Comparison of ENCODE assay signal across 8 mouse cellular contexts in genomic region chr9:95540487-95540886, GRCm38 (mm10). TPM values are rescaled to one million over a fixed set of nuclear protein-coding genes. Genes with fewer than 3 reads are reported as not detected.
DNase-seq lines count a peak whose midpoint lies in the region; ATAC-seq and TF ChIP-seq lines count a peak whose summit lies in the region.

No protein-coding gene starts in this region.

- TF ChIP-seq POLR2A in brain, embryonic 14.5 days (IDR thresholded peaks at IDR 0.05; ENCODE audit: borderline replicate concordance, extremely low read depth, insufficient read depth, insufficient read length, poor library complexity, severe bottlenecking), result no peak

- no peak overlapping the region for H3K4me3 ChIP-seq in gastrocnemius, adult 2 months
- no peak overlapping the region for H3K4me3 ChIP-seq in liver, embryonic 13.5 days (replicated peaks)
- H3K4me3 ChIP-seq in midbrain, embryonic 13.5 days (replicated peaks), result no peak overlapping the region

- no peak overlapping the region for H3K27ac ChIP-seq in gastrocnemius, adult 2 months
- H3K27ac ChIP-seq in liver, embryonic 13.5 days, result peak overlapping the region; percentile 34; the same call in 1 of the 2 replicates
- H3K27ac ChIP-seq in midbrain, embryonic 13.5 days, result no peak overlapping the region

- WGBS in liver, embryonic 13.5 days (ENCODE audit: insufficient replicate concordance), result 31% methylated on average over 4 of the region's 4 CpGs
- WGBS in midbrain, embryonic 13.5 days, result 66% methylated on average over 4 of the region's 4 CpGs

- no peak overlapping the region for H3K9ac ChIP-seq in liver, embryonic 13.5 days
- no peak overlapping the region for H3K9ac ChIP-seq in midbrain, embryonic 13.5 days (replicated peaks)

- no peak overlapping the region for H3K4me2 ChIP-seq in liver, embryonic 13.5 days
- no peak overlapping the region for H3K4me2 ChIP-seq in midbrain, embryonic 13.5 days (replicated peaks)

- no peaks in the 10 kb centered on the region for H3K9me3 ChIP-seq in liver, embryonic 13.5 days (replicated peaks)
- H3K9me3 ChIP-seq in midbrain, embryonic 13.5 days, result no peaks in the 10 kb centered on the region

- H3K36me3 ChIP-seq in liver, embryonic 13.5 days, result no peaks in the 10 kb centered on the region
- no peaks in the 10 kb centered on the region for H3K36me3 ChIP-seq in midbrain, embryonic 13.5 days

- H3K4me1 ChIP-seq in liver, embryonic 13.5 days (replicated peaks), result peaks cover 12% of the 10 kb centered on the region
- H3K4me1 ChIP-seq in midbrain, embryonic 13.5 days (replicated peaks), result no peaks in the 10 kb centered on the region

- intact Hi-C loops in gastrocnemius, adult 2 months (cut with DNase I), result loop anchor here (1.0 to 2.0 kb wide), 2 partner anchors 156 to 313 kb away; no protein-coding TSS in a partner anchor

- TF ChIP-seq CTCF in brain, embryonic 14.5 days (IDR thresholded peaks at IDR 0.05; ENCODE audit: borderline replicate concordance, extremely low read depth, insufficient read depth, insufficient read length), result peak; percentile 41; the same call in 1 of the 2 replicates
- peak; percentile 86 for TF ChIP-seq CTCF in gastrocnemius, adult 2 months (IDR thresholded peaks at IDR 0.05)

- peak; percentile 68 for ATAC-seq in liver, embryonic 13.5 days (ENCODE audit: low read depth)
- ATAC-seq in midbrain, embryonic 13.5 days, result no peak

- peak; percentile 45 for DNase-seq in layer of hippocampus, adult 11-12 months (ENCODE audit: low spot score)
- no peak for DNase-seq in layer of hippocampus, adult 9-10 months (ENCODE audit: low spot score)
- peak; percentile 82 for DNase-seq in ES-CJ7 (ENCODE audit: low read depth, low spot score)
- peak; percentile 29 for DNase-seq in brain, embryonic 14.5 days (ENCODE audit: low read depth)
- DNase-seq in gastrocnemius, adult 2 months, result peak; percentile 71
- DNase-seq in liver, embryonic 13.5 days, result peak; percentile 66
- DNase-seq in spleen, postnatal 14 days (ENCODE audit: low spot score in 2 of 2), result peak; percentile 69 to 80

- no peaks in the 10 kb centered on the region for H3K27me3 ChIP-seq in liver, embryonic 13.5 days
- H3K27me3 ChIP-seq in midbrain, embryonic 13.5 days, result no peaks in the 10 kb centered on the region

RNA-seq across cellular contexts. Expression of gene Paqr9, which starts 19.0 kb away (rescaled TPM):
- polyA plus RNA-seq in brain, embryonic 14.5 days (2012; rRNA removed), result 6.5 and 9.6 TPM in 2 replicates
- 1 to 10 TPM; 1.9 to 5.0 TPM for total RNA-seq in gastrocnemius, adult 2 months (2021)
- polyA plus RNA-seq in liver, embryonic 13.5 days (2015; fragmentation: Nextera tagmentation; extraction: Ambion mirVana), result 8.4 and 8.5 TPM in 2 replicates
- polyA plus RNA-seq in midbrain, embryonic 13.5 days (2015; fragmentation: Nextera tagmentation; extraction: Ambion mirVana), result 1.8 and 1.9 TPM in 2 replicates

RNA-seq across cellular contexts. Expression of gene U2surp, which starts 28.7 kb away (rescaled TPM):
- polyA plus RNA-seq in brain, embryonic 14.5 days (2012; rRNA removed), result 28.0 and 35.1 TPM in 2 replicates
- total RNA-seq in gastrocnemius, adult 2 months (2021), result 10 to 100 TPM; 25.0 to 32.5 TPM
- 87.5 and 114 TPM in 2 replicates for polyA plus RNA-seq in liver, embryonic 13.5 days (2015; fragmentation: Nextera tagmentation; extraction: Ambion mirVana)
- 153 and 172 TPM in 2 replicates for polyA plus RNA-seq in midbrain, embryonic 13.5 days (2015; fragmentation: Nextera tagmentation; extraction: Ambion mirVana)
